9 mouse cellular contexts compared by ENCODE assay signal in the genomic region with DNA sequence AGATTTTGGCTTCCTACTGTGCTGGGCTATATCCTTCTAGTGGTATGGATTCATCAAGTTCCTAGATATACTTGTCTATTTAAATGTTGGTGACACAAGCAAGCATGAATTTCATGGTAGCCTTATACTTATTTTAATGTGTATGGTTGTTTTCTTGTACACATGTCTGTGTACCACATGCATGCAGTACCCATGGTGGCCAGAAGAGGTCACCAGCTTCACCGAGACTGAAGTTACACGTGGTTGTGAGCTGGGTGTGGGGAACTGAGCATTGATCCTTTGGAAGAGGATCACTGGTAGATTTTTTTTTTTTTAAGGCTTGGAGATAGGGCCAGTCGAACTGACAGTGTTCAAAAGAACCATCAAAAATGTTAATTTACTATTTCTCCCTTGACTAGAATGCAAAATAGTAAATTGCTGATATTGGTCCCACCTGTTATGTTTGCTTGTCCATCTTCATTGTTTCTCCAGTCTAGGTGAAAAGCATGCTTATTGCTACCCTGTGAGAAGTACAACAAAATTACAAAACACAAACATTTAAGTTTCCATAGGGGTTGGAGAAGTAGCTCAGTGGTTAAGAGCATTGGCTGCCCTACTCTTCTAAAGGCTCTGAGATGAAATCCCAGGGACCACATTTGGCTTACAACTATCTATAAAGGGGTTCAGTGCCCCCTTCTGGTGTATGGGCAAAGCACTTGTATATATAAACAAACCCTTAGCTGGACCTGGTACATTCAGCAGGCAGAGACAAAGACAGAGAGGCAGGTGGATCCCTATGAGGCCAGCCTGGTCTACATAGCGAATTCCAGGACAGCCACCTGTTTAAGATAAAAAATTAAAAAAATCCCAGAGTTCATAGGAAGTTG. TPM values are rescaled to one million over a fixed set of nuclear protein-coding genes. Genes with fewer than 3 reads are reported as not detected.
DNase-seq lines count a peak whose midpoint lies in the region; ATAC-seq and TF ChIP-seq lines count a peak whose summit lies in the region.
"Had no signal": no experiment of that assay in that cellular context is flagged by ENCODE, and none has a peak within 500 bp of the region (broad histone marks: within the 10 kb centered on the region; RNA-seq: fewer than 3 reads in every experiment).

No protein-coding gene starts in this region.

- ATAC-seq in forebrain, embryonic 13.5 days: no peak
- peak; percentile 53 to 72; a peak in 3 of 4 replicates for ATAC-seq in hematopoietic stem cell, adult 5-6 weeks (replicated peaks in 1 of 2; ENCODE audit: insufficient read depth in 1 of 2, low FRiP score in 2 of 2, low TSS enrichment in 1 of 2, low read depth in 1 of 2, poor library complexity in 2 of 2, severe bottlenecking in 2 of 2)

- no peak for TF ChIP-seq POLR2A in testis, adult 2 months (IDR thresholded peaks at IDR 0.05; ENCODE audit: control insufficient read depth, low read depth, low read length)

- no peaks in the 10 kb centered on the region for H3K27me3 ChIP-seq in forebrain, embryonic 10.5 days (ENCODE audit: poor library complexity, severe bottlenecking)
- H3K27me3 ChIP-seq in forebrain, embryonic 13.5 days: no peaks in the 10 kb centered on the region
- no peaks in the 10 kb centered on the region for H3K27me3 ChIP-seq in testis, adult 2 months (ENCODE audit: control insufficient read depth, insufficient read depth, low read length)
- H3K27me3 ChIP-seq: limb, embryonic 12.5 days had no signal

- DNase-seq in forebrain, embryonic 10.5 days (ENCODE audit: extremely low spot score, low spot score): peak; percentile 41
- no peak for DNase-seq in testis, postnatal 14 days (ENCODE audit: low spot score)
- DNase-seq in cerebellum, postnatal 36 days: peak; percentile 32 to 43
- DNase-seq in lung, postnatal 14 days: peak; percentile 67
- DNase-seq in spleen, postnatal 4 days (ENCODE audit: low spot score in 2 of 2): peak; percentile 71 to 89

- H3K4me2 ChIP-seq in forebrain, embryonic 13.5 days: no peak overlapping the region
- H3K4me2 ChIP-seq: limb, embryonic 12.5 days had no signal

- H3K27ac ChIP-seq in forebrain, embryonic 10.5 days: no peak overlapping the region
- no peak overlapping the region for H3K27ac ChIP-seq in forebrain, embryonic 13.5 days
- H3K27ac ChIP-seq in testis, adult 2 months (ENCODE audit: control insufficient read depth, insufficient read depth, low read depth, low read length): no peak overlapping the region
- H3K27ac ChIP-seq: limb, embryonic 12.5 days had no signal

- no peaks in the 10 kb centered on the region for H3K4me1 ChIP-seq in forebrain, embryonic 10.5 days
- H3K4me1 ChIP-seq in forebrain, embryonic 13.5 days: no peaks in the 10 kb centered on the region
- H3K4me1 ChIP-seq in testis, adult 2 months (ENCODE audit: control insufficient read depth, insufficient read depth, low read length): no peaks in the 10 kb centered on the region
- H3K4me1 ChIP-seq: limb, embryonic 12.5 days had no signal

- H3K9me3 ChIP-seq in forebrain, embryonic 10.5 days: no peaks in the 10 kb centered on the region
- no peaks in the 10 kb centered on the region for H3K9me3 ChIP-seq in forebrain, embryonic 13.5 days (replicated peaks)
- H3K9me3 ChIP-seq: limb, embryonic 12.5 days had no signal

- WGBS in forebrain, embryonic 10.5 days: 61% methylated on average over 4 of the region's 4 CpGs
- 59% methylated on average over 4 of the region's 4 CpGs for WGBS in forebrain, embryonic 13.5 days

- TF ChIP-seq CTCF in testis, adult 2 months (IDR thresholded peaks at IDR 0.05; ENCODE audit: control insufficient read depth, insufficient read depth, insufficient replicate concordance, low read depth, low read length): peak; percentile 74; the same call in 1 of the 2 replicates

- H3K36me3 ChIP-seq in forebrain, embryonic 10.5 days (replicated peaks): peaks cover 48% of the 10 kb centered on the region
- H3K36me3 ChIP-seq in forebrain, embryonic 13.5 days (ENCODE audit: poor library complexity, severe bottlenecking): peaks cover 19% of the 10 kb centered on the region
- H3K36me3 ChIP-seq in testis, adult 2 months (ENCODE audit: control insufficient read depth, insufficient read depth, low read length): no peaks in the 10 kb centered on the region

- H3K4me3 ChIP-seq in forebrain, embryonic 10.5 days: no peak overlapping the region
- no peak overlapping the region for H3K4me3 ChIP-seq in forebrain, embryonic 13.5 days
- no peak overlapping the region for H3K4me3 ChIP-seq in testis, adult 2 months (ENCODE audit: control insufficient read depth, low read depth, low read length)
- H3K4me3 ChIP-seq: limb, embryonic 12.5 days had no signal

- no peak overlapping the region for H3K9ac ChIP-seq in forebrain, embryonic 13.5 days
- H3K9ac ChIP-seq: limb, embryonic 12.5 days had no signal

RNA-seq across cellular contexts. Expression of gene Dph5, which starts 49.3 kb away (rescaled TPM):
- polyA plus RNA-seq in forebrain, embryonic 10.5 days (2016; fragmentation: Nextera tagmentation; extraction: Ambion mirVana): 35.1 and 36.4 TPM in 2 replicates
- 29.8 and 30.2 TPM in 2 replicates for polyA plus RNA-seq in forebrain, embryonic 13.5 days (2015; fragmentation: Nextera tagmentation; extraction: Ambion mirVana)
- polyA plus RNA-seq in testis, adult 2 months (2012; rRNA removed): 2.6 and 3.8 TPM in 2 replicates
- 63.8 and 127 TPM in 2 replicates for total RNA-seq in hematopoietic stem cell, adult 5-6 weeks (2017)
